Mouse (Mus musculus) thymus, postnatal 14 days (tissue): ENCODE results near the gene Kcnj10.
A peak's percentile ranks its signal among the peaks of the same experiment; 100 is the strongest.

Experiments used
- DNase-seq: peaks from one replicate; pipeline ENCODE4 v3.0.0; 2021

Gene Kcnj10

DNA sequence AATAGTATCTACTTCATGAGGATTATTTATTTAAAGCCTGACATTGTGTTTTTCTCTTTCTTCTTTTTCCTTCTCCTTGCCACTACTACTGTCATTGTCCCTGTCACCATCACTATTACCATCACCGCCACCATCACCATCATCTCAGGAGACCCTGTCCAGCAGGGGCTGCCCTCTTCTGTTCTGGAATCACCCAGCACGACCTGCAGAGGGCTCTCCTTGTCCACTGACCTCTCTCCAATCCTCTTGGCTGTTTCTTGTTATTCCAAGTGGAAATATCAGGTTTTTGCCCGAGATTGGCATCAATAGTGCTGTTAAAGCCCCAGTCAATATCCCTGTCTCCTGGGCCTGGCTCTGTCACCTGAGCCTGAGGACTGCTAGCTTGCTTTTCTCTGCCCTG is 7.5 kb upstream of the Kcnj10 start:
- no peak for DNase-seq

DNA sequence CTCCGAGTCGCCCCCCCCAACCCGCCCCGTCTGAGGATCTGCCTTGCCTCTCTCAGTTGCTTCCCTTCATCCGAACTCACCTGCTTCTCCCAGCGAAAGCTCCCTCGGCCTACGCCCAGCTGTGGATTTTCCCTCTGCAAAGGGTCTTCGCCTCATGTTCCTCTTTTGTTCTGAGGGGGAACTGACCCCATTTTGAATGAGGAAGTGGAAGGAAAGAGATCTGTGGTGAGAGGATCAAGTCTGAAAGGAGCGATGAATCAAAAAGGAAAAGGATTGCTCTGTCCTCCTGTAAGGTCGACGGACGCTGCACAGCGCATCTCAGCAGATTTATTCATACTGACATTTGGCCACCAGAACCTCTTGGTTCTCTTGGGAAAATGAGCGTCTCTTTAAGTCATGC is 5.2 kb upstream of the Kcnj10 start:
- no peak for DNase-seq

DNA sequence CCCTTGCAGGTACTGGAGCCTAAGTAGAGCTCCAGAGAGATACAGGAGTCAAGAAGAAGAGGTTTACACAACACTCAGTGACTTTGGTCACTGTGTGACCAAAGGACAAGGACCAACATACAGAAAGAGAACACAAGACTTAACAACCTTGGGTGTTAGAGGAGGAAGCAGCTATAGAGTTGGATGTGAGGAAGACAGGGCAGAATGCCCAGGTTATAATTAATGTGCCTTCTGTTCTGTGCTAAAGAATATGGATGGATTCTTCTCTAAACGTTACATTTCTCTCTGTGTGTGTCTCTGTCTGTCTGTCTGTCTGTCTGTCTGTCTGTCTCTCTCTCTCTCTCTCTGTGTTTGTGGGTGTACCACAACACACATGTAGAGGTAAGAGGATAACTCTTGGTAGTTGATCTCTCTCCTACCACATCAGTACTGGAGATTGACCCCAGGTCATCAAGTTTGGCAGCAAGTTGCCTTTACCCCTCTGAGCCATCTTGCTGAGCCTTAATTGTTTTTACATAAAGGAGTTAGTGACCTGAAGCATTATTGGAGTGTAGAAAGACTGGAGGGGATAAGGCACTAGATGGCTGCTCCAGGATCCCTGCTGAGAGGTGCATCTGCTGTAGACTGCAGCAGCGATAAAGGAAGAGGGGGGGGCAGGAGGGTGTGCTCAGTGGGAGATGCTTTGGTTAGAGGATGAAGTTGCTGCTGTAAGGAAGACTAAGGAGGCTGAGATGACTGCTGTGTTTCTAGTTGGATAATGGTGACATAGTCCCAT is 3.4 kb upstream of the Kcnj10 start:
- DNase-seq = no peak

DNA sequence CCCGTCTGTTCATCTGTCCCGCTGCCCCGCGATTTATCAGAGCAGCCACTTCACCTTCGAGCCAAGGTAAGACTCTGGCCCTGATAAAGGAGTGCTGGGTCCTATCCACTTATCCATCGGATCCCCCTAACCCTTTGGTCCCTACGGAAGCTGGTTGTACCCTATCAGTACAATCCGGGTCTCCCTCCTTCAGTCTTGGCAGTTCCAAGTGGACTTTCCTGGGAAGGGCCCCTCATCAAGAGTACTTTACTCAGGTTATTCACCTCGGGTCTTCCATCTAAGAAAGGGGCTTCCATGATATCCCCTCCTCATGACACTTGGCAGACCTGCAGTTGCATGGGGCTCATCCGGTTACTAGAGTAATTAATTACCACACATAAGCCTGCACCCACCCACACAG is 376 bp downstream of the Kcnj10 start:
- DNase-seq = no peak

DNA sequence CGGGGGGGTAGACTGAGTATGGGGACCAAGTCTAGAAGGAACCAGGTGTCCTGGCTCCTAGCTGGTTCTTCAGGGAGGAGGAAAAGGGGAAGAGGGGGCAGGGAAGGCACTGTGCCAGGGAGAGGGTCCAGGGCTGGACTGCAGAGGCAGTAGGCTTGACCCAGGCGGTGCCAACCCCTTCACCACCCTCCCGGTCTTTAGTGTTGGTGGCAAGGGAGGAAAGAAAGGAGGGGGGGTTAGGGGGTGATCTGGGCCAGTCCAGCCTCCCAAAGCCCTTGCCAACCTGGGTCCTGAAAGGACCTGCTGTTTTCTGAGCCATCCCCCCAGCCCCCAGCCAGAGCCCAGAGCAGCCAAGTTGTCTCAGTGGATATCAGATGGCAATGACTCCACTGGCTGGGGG is 1.7 kb downstream of the Kcnj10 start:
- no peak for DNase-seq

DNA sequence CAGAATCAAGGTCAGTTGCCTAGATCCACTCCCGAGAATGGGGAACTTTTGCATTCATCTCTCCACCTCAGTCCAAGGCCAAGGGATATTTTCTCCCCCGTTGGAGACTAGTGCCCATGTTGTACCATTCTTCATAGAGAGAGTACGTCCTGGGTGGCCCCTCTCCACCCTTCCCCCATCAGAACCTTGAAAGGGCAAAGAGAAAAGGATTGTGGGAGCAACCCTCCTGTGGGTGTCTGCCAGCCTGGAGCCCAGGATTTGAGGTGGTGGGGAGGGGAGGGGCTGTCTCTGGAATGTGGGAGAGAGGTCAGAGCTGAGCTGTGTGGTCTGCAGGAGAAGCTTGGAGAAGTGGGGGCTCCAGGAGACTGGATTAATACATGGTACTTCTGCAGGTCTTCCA is 2.9 kb downstream of the Kcnj10 start:
- no peak for DNase-seq

DNA sequence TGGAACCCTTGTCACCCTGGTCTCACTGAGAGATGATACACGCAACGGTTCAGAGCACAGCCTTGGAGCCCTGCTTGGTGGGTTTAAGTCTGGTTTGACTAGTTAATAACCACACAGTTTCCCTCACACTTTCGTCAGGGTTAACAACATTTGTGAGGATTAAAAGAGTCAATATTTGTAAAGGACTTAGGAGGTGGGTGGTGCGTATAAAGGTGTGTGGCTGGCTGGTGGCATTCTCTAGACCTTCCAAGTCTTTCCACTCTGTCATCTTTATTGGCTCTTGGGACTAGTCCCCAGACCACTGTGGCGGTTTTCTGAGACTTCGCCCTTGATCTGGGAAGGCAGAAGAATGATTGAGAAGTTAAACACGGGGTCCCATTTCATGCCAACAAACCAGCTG is 3.8 kb downstream of the Kcnj10 start:
- no peak for DNase-seq

DNA sequence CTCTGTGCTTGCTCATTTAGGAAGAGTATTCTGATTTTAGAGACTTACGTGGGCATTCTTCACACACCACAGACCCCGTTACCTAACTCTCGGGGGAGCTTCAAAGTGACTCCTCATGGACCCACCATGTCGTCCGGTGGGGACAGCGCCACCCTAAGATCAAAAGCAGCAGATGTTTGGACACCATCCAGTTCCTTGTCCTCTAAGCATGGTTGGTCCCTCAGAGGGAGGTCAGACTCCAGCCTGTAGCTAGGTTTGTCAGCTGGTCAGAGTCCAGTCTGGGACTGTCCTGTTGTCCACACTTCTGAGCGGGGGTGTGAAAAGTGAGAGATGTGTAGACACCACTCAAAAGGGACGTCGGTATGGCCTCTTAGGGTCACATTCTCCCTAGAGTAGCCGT is 5.7 kb downstream of the Kcnj10 start:
- no peak for DNase-seq

DNA sequence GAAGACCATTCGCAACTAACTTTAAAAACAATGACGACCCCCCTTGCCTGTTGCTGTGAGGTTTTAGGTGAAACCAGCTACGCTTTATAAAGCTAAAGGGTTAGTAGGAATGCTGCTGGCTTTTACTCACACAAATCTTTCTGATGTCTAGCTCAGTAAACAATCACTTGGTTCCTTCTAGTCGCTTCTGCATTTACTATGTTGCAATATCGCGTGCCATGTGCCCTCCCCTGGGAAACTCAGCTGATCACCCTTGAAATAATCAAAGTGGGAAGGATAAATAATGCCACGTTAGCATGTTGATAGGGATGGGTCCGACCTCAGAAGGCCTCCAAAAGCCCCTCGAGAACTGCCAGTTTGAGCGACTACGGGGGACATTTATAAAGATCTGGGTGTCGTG is 6.4 kb downstream of the Kcnj10 start:
- DNase-seq = no peak

DNA sequence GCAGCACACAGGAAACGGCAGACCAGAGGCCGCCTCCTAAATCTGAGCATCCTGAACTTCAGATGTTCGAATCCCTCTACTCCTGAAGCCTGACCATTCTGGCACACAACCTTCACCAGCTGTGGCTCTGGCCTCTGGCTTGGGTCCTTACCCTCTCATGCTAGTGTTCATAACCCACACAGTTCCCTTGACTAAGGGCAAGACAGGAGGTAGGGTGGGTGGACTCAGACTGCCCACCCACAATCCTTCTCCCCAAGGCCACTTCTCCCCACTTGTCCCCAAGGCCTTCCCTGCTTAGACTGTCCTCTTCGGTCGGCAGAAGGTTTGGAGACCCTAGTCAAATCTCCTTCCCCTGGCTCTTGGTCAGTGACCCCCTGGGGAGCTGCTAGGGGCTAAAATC is 8.5 kb downstream of the Kcnj10 start:
- DNase-seq = no peak

DNA sequence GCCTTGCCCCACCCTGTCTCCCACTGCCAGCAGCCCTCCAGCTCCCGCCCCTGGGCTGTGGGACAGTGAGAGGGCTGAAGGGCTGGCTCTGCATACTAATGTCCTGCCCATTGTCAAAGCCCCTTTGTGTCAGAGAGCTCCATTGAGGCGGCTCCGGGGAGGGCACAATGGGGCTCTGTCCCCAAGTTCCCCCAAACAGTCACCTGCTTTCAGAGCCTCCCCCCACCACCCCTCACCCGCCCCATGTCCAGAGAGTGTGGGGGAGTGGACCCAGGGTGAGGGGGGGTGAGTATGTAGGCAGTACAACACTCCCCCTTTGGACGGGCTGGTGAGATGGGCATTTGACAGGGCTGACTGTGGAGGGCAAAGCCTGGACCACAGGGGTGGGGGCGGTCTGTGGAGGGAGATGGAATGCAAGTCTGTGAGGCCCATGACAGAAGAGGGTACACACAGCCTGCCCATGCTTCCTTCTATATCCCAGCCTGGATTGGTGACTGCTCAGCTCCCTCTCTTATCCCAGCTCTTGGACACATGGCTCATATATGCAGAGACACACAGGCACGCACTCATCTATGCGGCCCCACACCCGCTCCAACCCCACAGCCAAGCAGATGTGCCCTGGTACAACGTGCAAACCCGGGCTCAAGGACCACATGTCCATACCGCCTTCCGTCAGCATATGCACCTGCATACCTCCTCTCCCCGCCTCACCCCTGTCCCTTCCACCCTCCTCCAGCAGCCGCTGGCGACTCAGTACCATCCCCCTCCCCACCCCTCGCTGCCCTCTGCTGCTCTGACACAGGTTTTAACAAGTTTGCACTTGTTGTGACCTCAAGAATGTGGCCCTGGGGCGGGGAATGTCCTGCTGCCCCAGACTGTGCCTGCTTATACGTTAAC is 9.2 kb downstream of the Kcnj10 start:
- peak; percentile 20 for DNase-seq

DNA sequence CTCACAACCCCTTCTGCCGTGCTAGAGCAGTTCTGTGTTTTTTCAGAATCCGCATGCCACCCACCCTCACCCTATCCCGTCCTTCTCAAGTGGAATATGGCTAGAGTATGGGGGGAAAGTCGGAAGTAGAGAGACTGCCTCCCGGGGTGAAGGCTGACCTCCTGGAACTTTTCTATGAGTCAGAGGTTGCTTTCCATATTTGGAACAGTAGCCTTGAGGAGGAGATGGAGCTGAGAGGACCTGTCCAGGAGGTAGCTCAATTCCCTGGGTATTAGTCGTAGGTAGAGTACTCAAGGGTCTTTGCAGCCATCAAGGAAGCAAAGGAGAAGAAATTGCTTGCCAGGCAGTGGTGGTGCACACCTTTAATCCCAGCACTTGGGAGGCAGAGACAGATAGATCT is 11.0 kb downstream of the Kcnj10 start:
- no peak for DNase-seq

DNA sequence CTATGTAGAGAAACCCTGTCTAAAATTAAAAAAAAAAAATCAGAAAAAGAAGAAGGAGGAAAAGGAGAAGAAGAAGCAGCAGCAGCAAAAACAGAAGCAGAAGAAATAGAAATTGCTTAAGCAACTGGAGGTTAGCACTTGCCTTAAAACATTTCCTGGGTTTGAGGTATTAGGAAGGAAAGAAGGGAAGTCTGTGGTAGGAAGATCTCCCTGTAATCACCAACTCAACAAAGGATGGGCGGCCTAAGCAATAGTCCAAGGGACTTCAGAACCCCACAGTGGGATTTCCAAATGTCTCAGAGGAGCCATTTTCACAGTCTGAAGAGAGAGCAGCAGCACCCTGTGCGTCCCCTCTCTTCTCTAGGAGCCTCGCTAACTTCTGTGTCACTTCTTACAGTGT is 11.4 kb downstream of the Kcnj10 start:
- DNase-seq = no peak

DNA sequence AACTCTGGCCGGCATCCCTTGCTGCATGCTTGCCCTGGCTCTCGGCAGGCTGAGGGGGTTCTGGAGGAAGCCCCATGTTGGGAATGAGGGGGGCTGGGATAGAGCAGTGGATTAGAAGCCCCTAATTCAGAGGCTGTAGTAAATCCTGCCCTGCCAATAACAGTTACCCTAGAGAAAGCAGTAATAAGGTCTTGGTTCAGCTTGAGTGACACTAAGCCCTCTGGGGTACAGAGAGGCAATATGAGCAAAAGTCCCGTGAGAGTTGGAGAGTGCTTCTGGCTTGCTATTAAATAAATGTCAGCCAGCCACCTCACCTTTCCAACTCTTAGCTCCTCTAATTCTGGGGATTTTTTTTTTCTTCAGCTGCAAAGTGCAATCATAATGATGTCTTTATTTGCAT is 14.3 kb downstream of the Kcnj10 start:
- DNase-seq = no peak

DNA sequence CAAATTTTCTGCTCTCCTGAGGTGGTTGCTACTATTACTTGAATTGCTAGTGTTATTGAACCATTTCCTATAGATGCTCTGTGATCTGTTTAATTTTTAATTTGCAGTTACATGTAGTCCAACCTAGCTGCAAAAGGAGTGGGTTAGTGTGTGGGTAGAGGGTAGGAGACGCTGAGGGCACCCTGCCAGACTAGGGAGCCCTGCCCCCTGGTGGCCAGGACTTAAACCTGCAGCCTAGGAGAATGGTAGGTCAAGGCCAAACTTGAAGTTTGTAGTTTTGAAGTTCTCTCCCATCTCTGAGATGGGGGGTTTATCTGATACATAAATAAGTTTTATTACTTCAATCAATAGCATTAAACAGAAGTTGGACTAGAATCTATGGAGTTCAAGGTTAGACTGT is 16.5 kb downstream of the Kcnj10 start:
- DNase-seq = peak; percentile 62

DNA sequence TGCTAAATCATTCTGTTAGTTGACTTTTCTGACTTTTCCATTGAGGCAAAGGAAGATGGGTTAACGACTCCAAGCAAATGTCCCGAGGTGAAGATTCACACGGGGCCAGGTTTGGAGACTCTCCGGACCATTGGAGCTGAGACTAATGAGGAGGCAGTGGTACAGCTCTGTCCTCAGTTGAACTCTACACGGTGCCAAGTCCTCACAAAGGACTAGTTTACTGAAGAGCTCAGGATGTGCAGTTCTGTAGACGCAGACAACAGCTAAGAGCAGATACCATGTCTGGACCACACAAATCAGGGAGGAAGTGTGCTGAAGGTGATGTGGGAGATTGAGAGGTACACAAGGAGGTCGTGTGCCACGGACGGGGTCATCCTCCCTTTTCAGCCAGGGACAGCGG is 17.3 kb downstream of the Kcnj10 start:
- DNase-seq = no peak

DNA sequence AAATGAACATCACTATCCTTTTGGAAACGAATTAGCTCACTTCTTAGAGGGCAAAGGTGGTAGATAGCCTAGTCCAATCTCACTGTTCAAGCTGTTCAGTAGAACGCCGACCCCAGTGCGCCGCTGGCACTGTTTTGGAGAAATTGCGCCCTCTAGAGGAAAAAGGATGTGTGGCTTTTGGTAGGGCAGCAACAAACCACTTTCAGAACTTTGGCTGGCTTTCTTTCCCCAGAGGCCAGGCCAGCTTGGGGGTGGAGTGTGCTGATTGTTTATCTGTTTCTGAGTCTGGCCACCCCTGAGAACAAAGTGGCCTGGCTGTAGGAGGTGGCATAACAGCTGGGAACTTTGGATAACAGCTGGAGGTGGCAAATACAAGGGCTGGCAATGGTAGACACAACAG is 23.7 kb downstream of the Kcnj10 start:
- peak; percentile 57 for DNase-seq

DNA sequence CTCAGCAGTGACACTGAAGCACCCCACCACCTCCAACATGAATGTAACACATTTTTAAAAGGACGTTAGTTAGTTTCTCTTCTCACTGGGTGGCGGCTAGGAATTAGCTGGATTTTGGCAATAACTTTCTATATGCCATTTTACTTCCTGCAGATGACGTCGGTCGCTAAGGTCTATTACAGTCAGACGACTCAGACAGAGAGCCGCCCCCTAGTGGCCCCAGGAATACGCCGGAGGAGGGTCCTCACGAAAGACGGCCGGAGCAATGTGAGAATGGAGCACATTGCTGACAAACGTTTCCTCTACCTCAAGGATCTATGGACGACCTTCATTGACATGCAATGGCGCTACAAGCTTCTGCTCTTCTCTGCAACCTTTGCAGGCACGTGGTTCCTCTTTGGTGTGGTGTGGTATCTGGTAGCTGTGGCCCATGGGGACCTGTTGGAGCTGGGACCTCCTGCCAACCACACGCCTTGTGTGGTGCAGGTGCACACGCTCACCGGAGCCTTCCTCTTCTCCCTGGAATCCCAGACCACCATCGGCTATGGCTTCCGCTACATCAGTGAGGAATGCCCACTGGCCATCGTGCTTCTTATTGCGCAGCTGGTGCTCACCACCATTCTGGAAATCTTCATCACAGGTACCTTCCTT is 27.9 kb downstream of the Kcnj10 start:
- peak; percentile 90 for DNase-seq

DNA sequence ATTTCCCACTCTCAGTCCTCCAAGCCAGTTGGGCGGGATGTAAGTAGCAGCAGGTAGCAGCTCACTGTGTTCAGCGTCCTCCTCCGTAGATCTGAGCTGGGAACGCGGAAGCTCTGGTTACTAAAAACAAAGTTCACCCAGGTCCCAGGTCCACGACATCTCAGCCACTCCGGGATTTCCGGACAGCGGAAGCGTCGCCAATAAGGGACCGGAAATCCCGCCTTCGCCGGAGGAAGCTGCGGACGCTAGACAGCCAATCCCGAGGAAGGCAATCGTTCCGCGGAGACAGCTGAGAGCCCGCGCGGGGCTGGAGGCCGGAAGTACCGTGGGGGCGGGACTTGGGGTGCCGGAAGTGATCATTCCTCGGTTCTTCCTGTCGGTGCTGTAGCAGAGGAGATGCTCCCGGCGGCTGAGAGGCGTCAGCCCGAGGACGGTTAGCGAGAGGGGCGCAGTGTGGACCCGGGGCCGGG is 35.2 kb downstream of the Kcnj10 start, which contains the start of gene Pigm:
Gene Pigm (plus strand): TSS at position 349 of the 470 bp plus-strand sequence.
- peak; percentile 99 for DNase-seq

DNA sequence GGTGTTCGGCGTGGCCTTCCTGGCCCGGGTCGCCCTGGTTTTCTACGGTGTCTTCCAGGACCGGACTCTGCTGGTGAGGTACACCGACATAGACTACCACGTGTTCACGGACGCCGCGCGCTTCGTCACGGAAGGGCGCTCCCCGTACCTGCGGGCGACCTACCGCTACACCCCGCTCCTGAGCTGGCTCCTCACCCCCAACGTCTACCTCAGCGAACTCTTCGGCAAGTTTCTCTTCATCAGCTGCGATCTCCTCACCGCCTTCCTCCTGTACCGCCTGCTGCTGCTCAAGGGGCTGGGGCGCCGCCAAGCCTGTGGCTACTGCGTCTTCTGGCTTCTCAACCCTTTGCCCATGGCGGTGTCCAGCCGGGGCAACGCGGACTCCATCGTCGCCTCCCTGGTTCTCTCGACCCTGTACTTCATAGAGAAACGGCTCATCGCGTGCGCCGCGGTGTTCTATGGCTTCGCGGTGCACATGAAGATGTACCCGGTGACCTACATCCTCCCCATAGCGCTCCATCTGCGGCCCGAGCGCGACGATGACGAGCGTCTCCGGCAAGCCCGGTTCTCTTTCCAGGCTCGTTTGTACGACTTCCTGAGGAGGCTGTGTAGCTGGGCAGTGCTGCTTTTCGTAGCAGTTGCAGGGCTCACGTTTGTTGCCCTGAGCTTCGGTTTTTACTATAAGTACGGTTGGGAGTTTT is 35.9 kb downstream of the Kcnj10 start:
- peak; percentile 57 for DNase-seq

DNA sequence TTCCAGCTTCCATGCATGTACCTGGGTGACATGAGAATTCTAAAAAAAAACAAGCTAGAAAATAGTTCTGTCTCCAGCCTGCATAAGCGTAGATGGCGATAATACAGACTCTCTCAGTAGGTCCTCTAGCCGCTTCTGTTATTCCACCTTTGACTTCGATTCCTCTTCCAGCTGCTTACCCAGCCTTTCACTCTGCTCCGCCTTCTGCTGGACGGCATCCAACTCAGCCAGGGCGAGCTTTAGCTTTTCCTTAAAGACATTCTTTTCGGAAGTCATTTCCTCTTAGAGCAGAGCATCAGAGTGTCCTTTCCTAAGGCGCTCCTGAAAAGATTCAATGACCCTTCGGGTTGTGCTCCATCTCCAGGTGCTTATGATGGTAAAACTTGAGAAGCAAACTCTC is 39.1 kb downstream of the Kcnj10 start:
- no peak for DNase-seq

DNA sequence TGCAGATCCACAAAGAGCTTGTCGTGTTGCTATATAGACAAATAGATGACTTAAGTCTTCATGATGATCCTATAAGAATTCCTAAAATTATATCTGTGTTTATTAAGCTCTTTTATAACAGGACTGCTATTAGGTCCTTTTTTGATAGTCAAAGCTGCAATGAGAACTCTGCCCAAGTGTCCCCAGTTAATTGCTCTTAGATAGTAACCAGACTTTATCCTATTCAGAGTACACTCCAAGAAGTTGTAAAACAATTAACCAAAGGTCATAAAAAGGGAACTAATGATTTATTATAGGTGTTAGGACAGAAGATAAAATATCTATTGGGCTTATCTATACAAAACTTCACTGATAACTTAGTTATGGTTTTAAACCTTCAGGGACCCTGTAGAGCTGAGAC is 41.1 kb downstream of the Kcnj10 start:
- DNase-seq = no peak

DNA sequence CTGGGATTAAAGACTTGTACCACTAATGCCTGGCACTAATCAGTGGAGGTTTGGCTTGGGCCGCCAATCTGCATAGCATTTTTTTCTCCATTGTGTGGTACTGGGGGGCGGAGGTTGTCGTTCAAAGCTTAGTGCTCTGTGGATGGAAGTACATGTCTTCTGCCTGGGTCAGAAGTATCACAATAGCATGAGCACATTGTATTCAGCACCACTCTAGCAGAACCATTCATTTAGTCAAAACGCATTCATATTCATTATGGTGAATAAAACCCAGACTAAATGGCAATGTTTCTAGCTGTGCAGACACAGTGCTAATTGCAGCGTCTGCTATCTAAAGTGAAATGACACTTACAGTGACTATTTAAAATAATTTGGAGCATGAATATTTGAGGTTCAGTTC is 46.2 kb downstream of the Kcnj10 start:
- no peak for DNase-seq
